Mouse (Mus musculus): Measurements from ENCODE around the gene Itga6.

DNA sequence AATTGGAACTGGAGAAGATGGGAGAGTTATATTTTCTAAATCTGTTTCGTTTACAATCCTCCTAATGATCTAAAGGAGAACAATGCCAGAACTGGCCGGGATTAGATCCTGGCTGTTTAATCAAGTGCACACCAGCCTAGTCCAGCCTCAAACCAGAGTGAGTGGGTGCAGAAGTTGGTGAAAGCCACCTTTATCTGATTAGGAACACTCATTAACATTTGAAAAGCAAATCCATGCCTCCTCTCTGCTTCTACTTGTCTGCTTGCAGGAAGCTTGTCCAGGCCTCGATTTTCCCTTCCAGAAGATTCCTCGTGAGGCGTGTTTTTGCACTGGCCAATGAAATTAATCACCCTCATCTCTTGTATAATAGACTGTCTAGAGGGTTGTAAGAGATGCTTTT lies 41.1 kb upstream of the Itga6 start:
- no peak for TF ChIP-seq POLR2A (IDR thresholded peaks at IDR 0.05; ENCODE audit: borderline replicate concordance, low read depth, low read length)
- TF ChIP-seq CTCF (IDR thresholded peaks at IDR 0.05; ENCODE audit: low read depth, low read length), result no peak
